Mouse (Mus musculus) liver, adult 2 months (tissue): ENCODE data around the gene Arg2.

Experiments used
- CTCF ChIP-seq: fragments of 200-500 bp; IDR thresholded peaks from 2 replicates; pipeline ENCODE4 v1.5.1; 2011; ENCODE audit warnings: low read depth, low read length, control low read depth
- POLR2A ChIP-seq: fragments of 200-500 bp; IDR thresholded peaks from 2 replicates; pipeline ENCODE4 v1.6.1; 2011; ENCODE audit warnings: low read length, control low read depth; ENCODE audit not compliant: insufficient read depth; ENCODE audit errors: extremely low read depth

- no peak for TF ChIP-seq CTCF
- TF ChIP-seq POLR2A, result no peak
Measured at GRCm38 (mm10) chr12:79136949-79137348, 6.4 kb downstream of the Arg2 start.
